Mouse (Mus musculus) lung, postnatal 36 days (tissue): ENCODE data around the gene E2f3.

Source experiments
- DNase-seq: peaks from one replicate; pipeline ENCODE4 v3.0.0; 2022; ENCODE audit warnings: mixed read lengths

E2f3 gene

GRCm38 (mm10) chr13:29977358-29977757 lies 8.5 kb downstream of the E2f3 start:
- no peak for DNase-seq

- DNase-seq = peak; percentile 40
Observed at GRCm38 (mm10) chr13:29974066-29974465, 11.8 kb downstream of the E2f3 start.

GRCm38 (mm10) chr13:29973610-29974009 lies 12.3 kb downstream of the E2f3 start:
- DNase-seq = no peak

GRCm38 (mm10) chr13:29970333-29970732 lies 15.5 kb downstream of the E2f3 start:
- no peak for DNase-seq

GRCm38 (mm10) chr13:29968636-29969035 lies 17.2 kb downstream of the E2f3 start:
- DNase-seq = no peak

GRCm38 (mm10) chr13:29967367-29967766 lies 18.5 kb downstream of the E2f3 start:
- DNase-seq = no peak

- DNase-seq = no peak
Observed at GRCm38 (mm10) chr13:29966966-29967365, 18.9 kb downstream of the E2f3 start.

- DNase-seq = no peak
Observed at GRCm38 (mm10) chr13:29964087-29964486, 21.8 kb downstream of the E2f3 start.

GRCm38 (mm10) chr13:29960416-29960815 lies 25.4 kb downstream of the E2f3 start:
- DNase-seq = no peak

GRCm38 (mm10) chr13:29957731-29958254 lies 28.1 kb downstream of the E2f3 start:
- DNase-seq = peak; percentile 7

- no peak for DNase-seq
Observed at GRCm38 (mm10) chr13:29956821-29957421, 28.9 kb downstream of the E2f3 start.

- DNase-seq = no peak
Observed at GRCm38 (mm10) chr13:29955296-29955695, 30.6 kb downstream of the E2f3 start.

GRCm38 (mm10) chr13:29954741-29955140 lies 31.1 kb downstream of the E2f3 start:
- no peak for DNase-seq

GRCm38 (mm10) chr13:29953417-29954045 lies 32.3 kb downstream of the E2f3 start:
- DNase-seq = no peak

- no peak for DNase-seq
Observed at GRCm38 (mm10) chr13:29946045-29946444, 39.8 kb downstream of the E2f3 start.

GRCm38 (mm10) chr13:29944915-29945570 lies 40.8 kb downstream of the E2f3 start:
- no peak for DNase-seq

GRCm38 (mm10) chr13:29944493-29944892 lies 41.4 kb downstream of the E2f3 start:
- DNase-seq = no peak

- DNase-seq = no peak
Observed at GRCm38 (mm10) chr13:29943541-29944039, 42.3 kb downstream of the E2f3 start.

GRCm38 (mm10) chr13:29940071-29940470 lies 45.8 kb downstream of the E2f3 start:
- DNase-seq = no peak

- DNase-seq = no peak
Observed at GRCm38 (mm10) chr13:29939399-29939798, 46.5 kb downstream of the E2f3 start.

GRCm38 (mm10) chr13:29938776-29939175 lies 47.1 kb downstream of the E2f3 start:
- DNase-seq = no peak

GRCm38 (mm10) chr13:29926168-29926567 lies 59.7 kb downstream of the E2f3 start:
- DNase-seq = no peak

- no peak for DNase-seq
Observed at GRCm38 (mm10) chr13:29919841-29920240, 66.0 kb downstream of the E2f3 start.

GRCm38 (mm10) chr13:29916561-29916960 lies 69.3 kb downstream of the E2f3 start:
- no peak for DNase-seq
